In genomic region chr6:128255292-128255691, GRCm38 (mm10) we compare ENCODE assay signal across 16 mouse cellular contexts. TPM values are rescaled to one million over a fixed set of nuclear protein-coding genes. Genes with fewer than 3 reads are reported as not detected.
DNase-seq lines count a peak whose midpoint lies in the region; ATAC-seq and TF ChIP-seq lines count a peak whose summit lies in the region.
"Had no signal": no experiment of that assay in that cellular context is flagged by ENCODE, and none has a peak within 500 bp of the region (broad histone marks: within the 10 kb centered on the region; RNA-seq: fewer than 3 reads in every experiment).

No protein-coding gene starts in this region.

- intact Hi-C loops in gastrocnemius, postnatal 36 days (cut with DNase I) = no loop called here

- H3K4me1 ChIP-seq in lung, embryonic 16.5 days (replicated peaks; ENCODE audit: control insufficient read depth, insufficient read depth, low read length) = peaks cover 4% of the 10 kb centered on the region
- H3K4me1 ChIP-seq in lung, adult 2 months (ENCODE audit: control insufficient read depth, insufficient read depth, low read length) = peaks cover 3% of the 10 kb centered on the region
- H3K4me1 ChIP-seq: neural tube, embryonic 13.5 days had no signal

- no peak overlapping the region for H3K4me2 ChIP-seq in lung, embryonic 16.5 days (ENCODE audit: low read depth, low read length)
- H3K4me2 ChIP-seq: heart, embryonic 12.5 days; neural tube, embryonic 13.5 days had no signal

- DNase-seq in frontal cortex, adult 2 months (ENCODE audit: extremely low spot score in 1 of 2, low spot score in 1 of 2) = peak; percentile 21 to 52
- DNase-seq in frontal cortex, postnatal 14 days (ENCODE audit: low spot score in 2 of 2) = no peak
- DNase-seq in lung, adult 2 months = no peak
- peak; percentile 48 for DNase-seq in R1 (ENCODE audit: low read depth, low spot score)
- DNase-seq in lung, postnatal 25 days (ENCODE audit: low spot score) = peak; percentile 49
- DNase-seq in cerebellum, adult 18-20 months = no peak
- no peak for DNase-seq in gastrocnemius, postnatal 36 days
- DNase-seq: cerebellum, postnatal 10 days; gastrocnemius, postnatal 14 days; kidney, adult 18-20 months had no signal

- ATAC-seq in lung, embryonic 16.5 days (ENCODE audit: low read depth) = peak; percentile 76
- ATAC-seq: midbrain, embryonic 16.5 days had no signal

- H3K9me3 ChIP-seq in lung, embryonic 16.5 days (ENCODE audit: control insufficient read depth, low read length) = no peaks in the 10 kb centered on the region
- H3K9me3 ChIP-seq: heart, embryonic 12.5 days; neural tube, embryonic 13.5 days had no signal

- no peaks in the 10 kb centered on the region for H3K27me3 ChIP-seq in lung, embryonic 16.5 days (ENCODE audit: control insufficient read depth, insufficient read depth, low read depth, low read length)
- H3K27me3 ChIP-seq: heart, embryonic 12.5 days; neural tube, embryonic 13.5 days had no signal

- no peak overlapping the region for H3K4me3 ChIP-seq in lung, embryonic 16.5 days (ENCODE audit: low read length)
- H3K4me3 ChIP-seq in lung, adult 2 months (replicated peaks; ENCODE audit: extremely low read depth, low read depth, low read length) = no peak overlapping the region
- H3K4me3 ChIP-seq: heart, embryonic 12.5 days; neural tube, embryonic 13.5 days had no signal

- TF ChIP-seq POLR2A in lung, adult 2 months (IDR thresholded peaks at IDR 0.05; ENCODE audit: borderline replicate concordance, extremely low read depth, low read depth, low read length) = no peak

- WGBS in lung, embryonic 16.5 days = 65% methylated on average over 4 of the region's 4 CpGs
- WGBS in lung, adult 2 months = 58% methylated on average over 4 of the region's 4 CpGs

- no peak overlapping the region for H3K27ac ChIP-seq in lung, embryonic 16.5 days (ENCODE audit: low read length)
- H3K27ac ChIP-seq: neural tube, embryonic 13.5 days had no signal

- TF ChIP-seq CTCF in lung, adult 2 months (IDR thresholded peaks at IDR 0.05; ENCODE audit: insufficient read depth, low read length) = no peak

- no peak overlapping the region for H3K9ac ChIP-seq in lung, embryonic 16.5 days (ENCODE audit: low read length)
- H3K9ac ChIP-seq: heart, embryonic 12.5 days; neural tube, embryonic 13.5 days had no signal

- H3K36me3 ChIP-seq in lung, embryonic 16.5 days (ENCODE audit: control insufficient read depth, insufficient read depth, low read length) = no peaks in the 10 kb centered on the region
- H3K36me3 ChIP-seq: heart, embryonic 12.5 days; neural tube, embryonic 13.5 days had no signal

RNA-seq across cellular contexts. Expression of gene Tead4, which starts 45.3 kb away (rescaled TPM):
- 0.34 and 0.40 TPM in 2 replicates for polyA plus RNA-seq in frontal cortex, adult 2 months (2012; rRNA removed)
- 5.5 and 5.9 TPM in 2 replicates for polyA plus RNA-seq in lung, embryonic 16.5 days (2015; fragmentation: Nextera tagmentation; extraction: Ambion mirVana)
- 13.6 and 16.6 TPM in 2 replicates for polyA plus RNA-seq in lung, adult 2 months (2012; rRNA removed)
- total RNA-seq in gastrocnemius, postnatal 36 days (2021) = 1 to 10 TPM; 3.7 to 4.3 TPM
- total RNA-seq: hematopoietic stem cell, adult 5-6 weeks; megakaryocyte progenitor cell, adult 5-6 weeks had no signal

Comparison
In these comparisons a context has a peak if more than half of its experiments do, and no peak if none do; other contexts are left out.
1. DNase-seq: peak in frontal cortex, adult 2 months (2 of 2), R1 (single experiment) and lung, postnatal 25 days (single experiment); none in frontal cortex, postnatal 14 days (0 of 2), lung, adult 2 months (single experiment), cerebellum, adult 18-20 months (0 of 2) and gastrocnemius, postnatal 36 days (0 of 2).